Mouse (Mus musculus): ENCODE measurements around the gene Pak7.

GRCm38 (mm10) chr2:136416381-136416780 lies 28.6 kb upstream of the Pak7 start:
- TF ChIP-seq CTCF (IDR thresholded peaks at IDR 0.05; ENCODE audit: insufficient read depth, low read length) = no peak
- no peak for TF ChIP-seq POLR2A (IDR thresholded peaks at IDR 0.05; ENCODE audit: borderline replicate concordance, extremely low read depth, low read depth, low read length)

Data from lung, adult 2 months (tissue).